8 mouse cellular contexts compared by ENCODE assay signal in the genomic region with DNA sequence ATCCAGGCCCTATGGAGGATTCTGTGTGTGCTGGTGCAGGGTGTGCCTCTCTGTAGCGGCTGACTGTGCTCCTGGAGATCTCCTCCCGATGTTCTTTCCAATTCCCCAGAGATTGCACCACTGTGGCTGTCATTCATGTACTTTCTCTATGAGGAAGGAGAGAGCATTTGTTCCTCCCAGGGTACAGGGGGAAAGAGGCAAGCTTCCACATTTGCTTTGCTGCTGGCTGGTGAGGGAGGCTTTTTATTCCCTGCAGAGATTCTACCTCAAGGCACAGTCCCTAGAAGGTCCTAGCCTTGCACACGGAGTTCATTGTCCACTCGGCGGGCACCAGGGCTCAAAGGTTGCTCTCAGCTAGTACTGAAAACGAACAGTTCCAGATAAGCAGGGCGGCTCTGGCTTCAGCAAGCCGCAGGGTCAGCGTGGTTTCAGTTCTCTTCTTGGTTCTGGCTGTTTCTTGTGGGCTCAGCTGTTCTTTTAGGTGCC. TPM values are rescaled to one million over a fixed set of nuclear protein-coding genes. Genes with fewer than 3 reads are reported as not detected.
DNase-seq lines count a peak whose midpoint lies in the region; ATAC-seq and TF ChIP-seq lines count a peak whose summit lies in the region.
"Had no signal": no experiment of that assay in that cellular context is flagged by ENCODE, and none has a peak within 500 bp of the region (broad histone marks: within the 10 kb centered on the region; RNA-seq: fewer than 3 reads in every experiment).

No protein-coding gene starts in this region.

- H3K27ac ChIP-seq in hindbrain, postnatal 0 days, result no peak overlapping the region
- H3K27ac ChIP-seq: midbrain, embryonic 12.5 days had no signal

- H3K9me3 ChIP-seq in hindbrain, postnatal 0 days (ENCODE audit: low read length), result no peaks in the 10 kb centered on the region
- H3K9me3 ChIP-seq: midbrain, embryonic 12.5 days had no signal

- no peak overlapping the region for H3K4me2 ChIP-seq in hindbrain, postnatal 0 days (ENCODE audit: low read depth, low read length)
- H3K4me2 ChIP-seq: midbrain, embryonic 12.5 days had no signal

- H3K9ac ChIP-seq in hindbrain, postnatal 0 days (replicated peaks; ENCODE audit: low read length), result no peak overlapping the region
- H3K9ac ChIP-seq: midbrain, embryonic 12.5 days had no signal

- intact Hi-C loops in heart, postnatal 10 days (cut with DNase I), result no loop called here

- peak; percentile 40 for DNase-seq in A20 (ENCODE audit: low read depth, low spot score)
- peak; percentile 14 for DNase-seq in adrenal gland, postnatal 25 days
- peak; percentile 66 to 72 for DNase-seq in heart, postnatal 10 days
- DNase-seq in layer of hippocampus, postnatal 36 days, result peak; percentile 15 to 23
- peak; percentile 43 to 56 for DNase-seq in spleen, postnatal 36 days (ENCODE audit: low spot score in 2 of 2)
- no peak for DNase-seq in hindbrain, postnatal 0 days (ENCODE audit: low spot score)
- DNase-seq in T-cell, adult 2 months (ENCODE audit: low spot score), result no peak

- ATAC-seq in hindbrain, postnatal 0 days, result no peak

- TF ChIP-seq CTCF in hindbrain, postnatal 0 days (IDR thresholded peaks at IDR 0.05; ENCODE audit: low read depth), result no peak

- WGBS in hindbrain, postnatal 0 days, result 76% methylated on average over 9 of the region's 9 CpGs

- H3K36me3 ChIP-seq in hindbrain, postnatal 0 days (ENCODE audit: insufficient read depth, low read length), result no peaks in the 10 kb centered on the region
- H3K36me3 ChIP-seq: midbrain, embryonic 12.5 days had no signal

- no peaks in the 10 kb centered on the region for H3K4me1 ChIP-seq in hindbrain, postnatal 0 days (ENCODE audit: insufficient read depth, low read length)
- H3K4me1 ChIP-seq: midbrain, embryonic 12.5 days had no signal

- no peaks in the 10 kb centered on the region for H3K27me3 ChIP-seq in hindbrain, postnatal 0 days (ENCODE audit: insufficient read depth, low read length)
- H3K27me3 ChIP-seq: midbrain, embryonic 12.5 days had no signal

- H3K4me3 ChIP-seq in hindbrain, postnatal 0 days (ENCODE audit: low read length), result no peak overlapping the region
- H3K4me3 ChIP-seq: midbrain, embryonic 12.5 days had no signal

RNA-seq across cellular contexts. Expression of a gene that starts 28.5 kb away (rescaled TPM):
- 3.8 and 5.9 TPM in 2 replicates for total RNA-seq in adrenal gland, postnatal 25 days (2021)
- 10 to 100 TPM in 1 of 2 experiments, 1 to 10 TPM in 1; 9.6 to 18.9 TPM for total RNA-seq in heart, postnatal 10 days (2021)
- 1 to 10 TPM; 1.3 to 2.5 TPM for total RNA-seq in layer of hippocampus, postnatal 36 days (2021)
- 9.5 and 9.7 TPM in 2 replicates for total RNA-seq in hindbrain, postnatal 0 days (2014; rRNA removed)
- 5.2 and 6.3 TPM in 2 replicates for polyA plus RNA-seq in hindbrain, postnatal 0 days (2015; fragmentation: Nextera tagmentation; extraction: Ambion mirVana)

RNA-seq across cellular contexts. Expression of a gene that starts 47.3 kb away (rescaled TPM):
- total RNA-seq in adrenal gland, postnatal 25 days (2021), result 52.9 and 74.3 TPM in 2 replicates
- 10 to 100 TPM; 50.4 to 51.2 TPM for total RNA-seq in heart, postnatal 10 days (2021)
- 10 to 100 TPM; 75.3 to 87.6 TPM for total RNA-seq in layer of hippocampus, postnatal 36 days (2021)
- total RNA-seq in hindbrain, postnatal 0 days (2014; rRNA removed), result 80.4 and 98.8 TPM in 2 replicates
- polyA plus RNA-seq in hindbrain, postnatal 0 days (2015; fragmentation: Nextera tagmentation; extraction: Ambion mirVana), result 35.3 and 36.7 TPM in 2 replicates

Comparison
In these comparisons a context has a peak if more than half of its experiments do, and no peak if none do; other contexts are left out.
1. DNase-seq: peak in A20 (single experiment), adrenal gland, postnatal 25 days (single experiment), heart, postnatal 10 days (2 of 2), layer of hippocampus, postnatal 36 days (2 of 2) and spleen, postnatal 36 days (2 of 2); none in hindbrain, postnatal 0 days (single experiment) and T-cell, adult 2 months (single experiment).